Mouse (Mus musculus): ENCODE measurements around the gene Rbpj.

DNA sequence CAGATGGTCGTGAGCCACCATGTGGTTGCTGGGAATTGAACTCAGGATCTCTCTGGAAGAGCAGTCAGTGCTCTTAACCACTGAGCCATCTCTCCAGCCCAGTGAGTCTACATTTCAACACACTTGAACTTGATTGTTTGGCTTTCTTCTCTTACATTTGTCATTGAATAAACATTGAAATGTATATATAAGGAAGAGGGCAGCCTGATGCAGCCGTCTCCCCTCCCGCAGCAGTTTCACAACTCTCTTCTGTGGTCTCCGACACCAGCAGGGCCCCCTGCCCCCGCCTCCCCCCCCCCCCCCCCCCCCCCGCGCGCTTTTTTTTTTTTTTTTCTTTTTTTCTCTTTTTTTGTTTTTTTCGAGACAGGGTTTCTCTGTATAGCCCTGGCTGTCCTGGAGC, 180.7 kb downstream of the Rbpj start:
- TF ChIP-seq CTCF (IDR thresholded peaks at IDR 0.05; ENCODE audit: borderline replicate concordance, control insufficient read depth, extremely low read depth, insufficient read depth, low read length, poor library complexity) (no peak), POLR2A (IDR thresholded peaks at IDR 0.05; ENCODE audit: control insufficient read depth, extremely low read depth, insufficient read depth, low read length, poor library complexity) (no peak)
